Mouse (Mus musculus) neural tube, embryonic 11.5 days (tissue): ENCODE data around the gene Haao. TPM values are rescaled to one million over a fixed set of nuclear protein-coding genes. Genes with fewer than 3 reads are reported as not detected.
"Not testable (repeated sequence)": the region's sequence is repeated elsewhere in the genome, so short reads cannot be mapped to it uniquely, and the experiment has no call there.

Source experiments
- ATAC-seq: fragments of 200-750 bp; cut with Nextera tagmentation; 2 replicates; pipeline ENCODE4 v1.8.0; 2017; ENCODE audit warnings: moderate number of reproducible peaks, mild to moderate bottlenecking, moderate TSS enrichment, moderate library complexity; ENCODE audit not compliant: insufficient read depth, low FRiP score, low TSS enrichment
- DNase-seq: peaks from one replicate; pipeline ENCODE4 v3.0.0-alpha.2; 2015; ENCODE audit warnings: low spot score
- H3K27ac ChIP-seq: fragments of 300-500 bp; sonication (generic); 2 replicates; pipeline ENCODE4 v1.5.1; 2014; ENCODE audit warnings: low read depth, mild to moderate bottlenecking, low read length
- H3K27me3 ChIP-seq: fragments of 300-500 bp; sonication (generic); 2 replicates; pipeline ENCODE4 v1.6.1; 2014; ENCODE audit warnings: mild to moderate bottlenecking, low read length, mixed read lengths; ENCODE audit not compliant: control insufficient read depth, insufficient read depth
- H3K36me3 ChIP-seq: fragments of 300-500 bp; sonication (generic); 2 replicates; pipeline ENCODE4 v1.6.1; 2014; ENCODE audit warnings: mild to moderate bottlenecking, low read length, moderate library complexity, mixed read lengths; ENCODE audit not compliant: control insufficient read depth, insufficient read depth
- H3K4me1 ChIP-seq: fragments of 300-500 bp; sonication (generic); 2 replicates; pipeline ENCODE4 v1.6.1; 2014; ENCODE audit warnings: low read length, mixed read lengths; ENCODE audit not compliant: control insufficient read depth, insufficient read depth
- H3K4me2 ChIP-seq: fragments of 300-500 bp; sonication (generic); 2 replicates; pipeline ENCODE4 v1.6.1; 2014; ENCODE audit warnings: low read depth, mild to moderate bottlenecking, moderate library complexity
- H3K4me3 ChIP-seq: fragments of 300-500 bp; sonication (generic); 2 replicates; pipeline ENCODE4 v1.5.1; 2014; ENCODE audit warnings: low read depth, low read length
- H3K9ac ChIP-seq: fragments of 300-500 bp; sonication (generic); 2 replicates; pipeline ENCODE4 v1.6.1; 2014; ENCODE audit warnings: mild to moderate bottlenecking, low read length
- H3K9me3 ChIP-seq: fragments of 300-500 bp; sonication (generic); 2 replicates; pipeline ENCODE4 v1.6.1; 2016; ENCODE audit warnings: low read length; ENCODE audit not compliant: control insufficient read depth
- WGBS: fragments of 180-500 bp; shearing (Covaris S2); extraction: QIAGEN DNeasy Blood & Tissue Kit; methylation state at CpG from one replicate; pipeline ENCODE4 v1.1.7; 2014; 5-methylcytosine and 5-hydroxymethylcytosine counted together
- polyA plus RNA-seq: library from polyadenylated mRNA; unstranded; fragments of >200 nt; fragmentation: Nextera tagmentation; extraction: Ambion mirVana; gene quantifications from 2 replicates; pipeline ENCODE4 v1.2.1, GENCODE M21; 2014

Haao gene
- polyA plus RNA-seq, 1 experiment from 2014 or later = not detected

GRCm38 (mm10) chr17:83860968-83861367 is 13.2 kb upstream of the Haao start:
- not testable (repeated sequence) for H3K27me3 ChIP-seq, ATAC-seq, H3K9ac ChIP-seq, H3K4me2 ChIP-seq, H3K36me3 ChIP-seq, DNase-seq, H3K9me3 ChIP-seq, H3K27ac ChIP-seq, H3K4me1 ChIP-seq
- WGBS = 62% methylated on average over 8 of the region's 8 CpGs
- peak overlapping the region; percentile 68 for H3K4me3 ChIP-seq

DNA sequence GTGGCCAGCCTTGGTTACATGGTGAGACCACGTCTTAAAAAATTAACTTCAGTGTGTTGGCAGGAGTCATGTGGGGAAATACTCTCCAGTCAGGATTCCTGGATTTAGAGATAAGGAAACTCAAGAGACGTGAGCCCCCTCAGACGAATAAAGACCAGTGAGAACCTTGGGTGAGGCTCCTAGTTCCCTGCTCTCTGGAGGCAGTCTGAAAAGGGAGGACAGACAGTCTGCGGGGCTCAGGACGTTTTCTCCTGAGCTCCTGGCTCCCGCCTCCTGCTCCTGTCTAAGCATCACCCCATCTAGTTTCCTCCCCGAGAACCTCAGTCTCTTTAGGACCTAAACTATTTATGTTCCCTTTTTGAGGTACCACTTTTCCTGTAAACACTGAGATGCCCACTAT is 12.5 kb upstream of the Haao start:
- H3K4me1 ChIP-seq = no peaks in the 10 kb centered on the region
- DNase-seq (no peak), ATAC-seq (no peak)
- no peak overlapping the region for H3K27ac ChIP-seq
- no peak overlapping the region for H3K9ac ChIP-seq
- no peaks in the 10 kb centered on the region for H3K36me3 ChIP-seq
- H3K9me3 ChIP-seq = no peaks in the 10 kb centered on the region
- no peak overlapping the region for H3K4me2 ChIP-seq
- WGBS = 79% methylated on average over 7 of the region's 7 CpGs
- H3K4me3 ChIP-seq = no peak overlapping the region
- H3K27me3 ChIP-seq = no peaks in the 10 kb centered on the region

DNA sequence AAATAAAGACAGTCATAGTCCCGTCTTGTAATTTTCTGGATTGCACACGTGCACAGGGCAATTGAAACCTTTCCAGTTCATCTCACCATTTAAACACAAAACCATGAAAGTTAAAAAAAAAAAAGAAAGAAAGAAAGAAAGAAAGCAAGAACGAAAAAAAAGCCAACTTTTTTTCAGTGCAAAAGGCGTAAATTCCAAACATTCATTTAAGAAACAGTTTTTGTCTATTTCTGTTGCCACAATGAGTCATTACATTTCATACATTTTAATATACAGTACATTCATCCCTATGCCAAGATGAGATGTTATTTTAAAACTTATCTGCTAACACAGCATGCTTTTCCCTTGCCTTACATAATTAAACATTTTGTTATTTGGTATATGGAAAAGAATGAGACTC is 11.9 kb upstream of the Haao start:
- 88% methylated on average over 4 of the region's 4 CpGs for WGBS
- DNase-seq (no peak), ATAC-seq (no peak)
- Histone ChIP-seq H3K4me1 (no peaks in the 10 kb centered on the region), H3K27me3 (no peaks in the 10 kb centered on the region), H3K9me3 (no peaks in the 10 kb centered on the region), H3K27ac (no peak overlapping the region), H3K4me3 (no peak overlapping the region), H3K9ac (no peak overlapping the region), H3K36me3 (no peaks in the 10 kb centered on the region), H3K4me2 (no peak overlapping the region)

- Histone ChIP-seq H3K9me3 (no peaks in the 10 kb centered on the region), H3K4me2 (no peak overlapping the region), H3K4me1 (no peaks in the 10 kb centered on the region), H3K27ac (no peak overlapping the region), H3K4me3 (no peak overlapping the region), H3K27me3 (no peaks in the 10 kb centered on the region), H3K36me3 (no peaks in the 10 kb centered on the region), H3K9ac (no peak overlapping the region)
- ATAC-seq = no peak
- no peak for DNase-seq
- 87% methylated on average over 7 of the region's 7 CpGs for WGBS
These were observed 10.7 kb upstream of the Haao start for GRCm38 (mm10) chr17:83858413-83858812.

DNA sequence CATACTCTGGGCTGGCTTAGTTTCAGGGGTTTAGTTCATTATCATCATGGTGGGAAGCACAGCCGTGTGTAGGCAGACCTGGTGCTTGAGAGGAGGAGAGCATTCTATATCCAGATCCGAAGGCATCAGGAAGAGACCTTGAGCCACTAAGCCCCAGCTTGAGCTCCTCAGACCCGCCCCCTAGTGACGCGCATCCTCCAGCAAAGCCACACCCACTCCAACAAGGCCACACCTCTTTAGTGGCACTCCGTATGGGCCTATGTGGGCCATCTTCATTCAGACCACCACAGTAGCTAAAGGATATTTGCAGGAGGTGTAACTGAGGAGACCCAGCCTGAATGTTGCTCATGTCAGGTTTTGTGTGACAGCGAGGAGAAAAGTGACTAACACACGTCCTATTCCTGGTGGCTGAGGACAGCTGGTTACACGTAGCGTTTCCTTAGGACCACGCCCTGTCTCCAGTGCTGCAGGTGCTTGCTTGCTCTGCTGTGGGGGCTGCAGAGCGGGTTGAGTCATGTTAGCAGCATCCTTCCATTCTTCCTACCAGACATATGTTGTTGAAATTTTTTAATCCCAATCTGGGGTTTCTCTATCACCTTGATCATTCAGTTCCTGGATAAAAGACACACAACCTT is 6.6 kb upstream of the Haao start:
- no peak overlapping the region for H3K27ac ChIP-seq
- H3K9me3 ChIP-seq = no peaks in the 10 kb centered on the region
- H3K4me2 ChIP-seq = no peak overlapping the region
- DNase-seq = no peak
- H3K27me3 ChIP-seq = no peaks in the 10 kb centered on the region
- H3K9ac ChIP-seq = no peak overlapping the region
- no peak for ATAC-seq
- no peak overlapping the region for H3K4me3 ChIP-seq
- WGBS = 44% methylated on average over 12 of the region's 12 CpGs
- H3K4me1 ChIP-seq = no peaks in the 10 kb centered on the region
- no peaks in the 10 kb centered on the region for H3K36me3 ChIP-seq

GRCm38 (mm10) chr17:83853831-83854230 is 6.1 kb upstream of the Haao start:
- Histone ChIP-seq H3K4me1 (no peaks in the 10 kb centered on the region), H3K27me3 (no peaks in the 10 kb centered on the region), H3K4me3 (no peak overlapping the region), H3K9me3 (no peaks in the 10 kb centered on the region), H3K36me3 (no peaks in the 10 kb centered on the region), H3K9ac (no peak overlapping the region), H3K4me2 (no peak overlapping the region), H3K27ac (no peak overlapping the region)
- ATAC-seq = no peak
- DNase-seq = no peak
- 39% methylated on average over 3 of the region's 3 CpGs for WGBS

DNA sequence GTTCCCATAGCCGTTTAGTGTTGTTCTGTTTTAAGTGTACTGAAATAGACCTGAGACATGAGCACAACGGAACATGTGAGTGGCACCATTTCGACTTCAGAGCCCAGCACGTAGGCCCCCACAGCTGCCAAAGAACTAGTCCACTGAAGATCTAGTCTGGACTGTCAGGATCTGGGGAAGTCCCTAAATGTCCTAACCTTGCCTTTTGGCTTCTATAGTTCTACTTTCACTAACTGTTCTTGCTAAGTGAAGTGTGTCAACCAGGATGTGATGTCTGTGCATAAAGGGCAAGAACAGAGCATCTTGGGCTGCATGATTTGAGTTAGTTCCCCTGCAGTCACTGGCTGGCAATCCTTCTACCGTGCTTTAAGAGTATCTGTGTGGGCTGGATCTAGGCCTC is 3.1 kb upstream of the Haao start:
- DNase-seq = no peak
- H3K27ac ChIP-seq = no peak overlapping the region
- WGBS = 84% methylated on average over 5 of the region's 5 CpGs
- H3K9ac ChIP-seq = no peak overlapping the region
- no peak for ATAC-seq
- H3K4me1 ChIP-seq = no peaks in the 10 kb centered on the region
- H3K4me3 ChIP-seq = no peak overlapping the region
- H3K27me3 ChIP-seq = no peaks in the 10 kb centered on the region
- no peaks in the 10 kb centered on the region for H3K36me3 ChIP-seq
- H3K9me3 ChIP-seq = no peaks in the 10 kb centered on the region
- no peak overlapping the region for H3K4me2 ChIP-seq

DNA sequence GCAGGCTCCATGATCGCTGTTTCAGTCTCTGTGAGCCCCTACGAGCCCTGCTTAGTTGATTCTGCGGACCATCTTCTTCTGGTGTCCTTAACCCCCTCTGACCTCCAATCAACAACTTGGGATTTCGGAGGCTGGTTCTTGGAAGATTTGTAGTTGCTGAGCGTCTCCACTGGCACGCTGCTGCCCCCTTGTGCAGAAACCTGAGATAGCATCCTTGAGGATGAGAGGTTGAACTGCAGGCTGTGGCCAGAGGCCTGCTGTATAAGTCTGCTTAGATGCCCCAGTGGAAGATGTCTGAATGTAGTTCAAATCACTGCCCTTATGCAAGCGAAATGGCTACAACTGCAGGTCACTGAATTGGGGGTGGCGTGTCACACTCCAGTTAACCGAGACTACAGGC is 2.7 kb upstream of the Haao start:
- ATAC-seq (no peak), DNase-seq (peak; percentile 90)
- H3K4me2 ChIP-seq = no peak overlapping the region
- no peaks in the 10 kb centered on the region for H3K36me3 ChIP-seq
- H3K27me3 ChIP-seq = no peaks in the 10 kb centered on the region
- no peaks in the 10 kb centered on the region for H3K9me3 ChIP-seq
- WGBS = 16% methylated on average over 9 of the region's 9 CpGs
- H3K27ac ChIP-seq = no peak overlapping the region
- H3K4me3 ChIP-seq = no peak overlapping the region
- H3K4me1 ChIP-seq = no peaks in the 10 kb centered on the region
- H3K9ac ChIP-seq = no peak overlapping the region

- WGBS = 70% methylated on average over 5 of the region's 5 CpGs
- Histone ChIP-seq H3K4me3 (no peak overlapping the region), H3K27ac (no peak overlapping the region), H3K27me3 (no peaks in the 10 kb centered on the region), H3K9me3 (no peaks in the 10 kb centered on the region), H3K9ac (no peak overlapping the region), H3K4me1 (no peaks in the 10 kb centered on the region), H3K36me3 (no peaks in the 10 kb centered on the region), H3K4me2 (no peak overlapping the region)
- ATAC-seq (no peak), DNase-seq (no peak)
These were observed 2.0 kb upstream of the Haao start for GRCm38 (mm10) chr17:83849717-83850116.
